Mouse (Mus musculus): ENCODE results near the gene Adam12.

GRCm38 (mm10) chr7:133847175-133847574 is 384.8 kb downstream of the Adam12 start:
- no peak for TF ChIP-seq POLR2A (IDR thresholded peaks at IDR 0.05; ENCODE audit: insufficient read depth, low read depth, low read length)
- TF ChIP-seq CTCF (IDR thresholded peaks at IDR 0.05) = no peak
- no peak for TF ChIP-seq EP300 (IDR thresholded peaks at IDR 0.05; ENCODE audit: insufficient read depth, low read depth, low read length)

All from heart, adult 2 months (tissue).